Mouse (Mus musculus) small intestine, adult 10 weeks (tissue): ENCODE measurements around the gene Tubb3. TPM values are rescaled to one million over a fixed set of nuclear protein-coding genes. Genes with fewer than 3 reads are reported as not detected.

Experiments used
- polyA plus RNA-seq: library from polyadenylated mRNA; stranded (reverse); fragments of 350-450 nt; fragmentation: Illumina TruSeq; extraction: RNeasy Lipid Tissue Mini Kit (QIAGEN cat#74804); gene quantifications from one replicate; pipeline ENCODE4 v1.2.3, GENCODE M21; 2014; ENCODE audit warnings: low replicate concordance

The Tubb3 gene
- 0.30 TPM for polyA plus RNA-seq

DNA sequence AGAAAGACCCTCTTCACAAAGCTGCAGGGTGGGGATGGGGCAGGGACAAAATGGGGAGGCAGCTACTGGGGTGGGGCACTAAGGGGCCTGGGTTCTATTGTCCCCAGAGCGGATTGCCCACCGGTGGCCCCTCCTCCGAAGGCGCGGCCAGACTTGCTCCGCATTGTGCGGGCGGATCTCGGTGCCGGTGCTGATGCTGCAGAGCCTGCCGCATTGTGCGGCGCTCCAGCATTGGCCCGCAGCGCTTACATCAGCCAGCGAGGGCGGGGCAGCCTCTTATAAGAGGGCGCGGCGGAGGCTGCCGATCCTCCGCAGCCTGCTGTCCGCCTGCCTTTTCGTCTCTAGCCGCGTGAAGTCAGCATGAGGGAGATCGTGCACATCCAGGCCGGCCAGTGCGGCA, at the start of gene Tubb3:
Gene Tubb3, plus strand, starts transcription at position 179 of the 400 bp plus-strand sequence.

DNA sequence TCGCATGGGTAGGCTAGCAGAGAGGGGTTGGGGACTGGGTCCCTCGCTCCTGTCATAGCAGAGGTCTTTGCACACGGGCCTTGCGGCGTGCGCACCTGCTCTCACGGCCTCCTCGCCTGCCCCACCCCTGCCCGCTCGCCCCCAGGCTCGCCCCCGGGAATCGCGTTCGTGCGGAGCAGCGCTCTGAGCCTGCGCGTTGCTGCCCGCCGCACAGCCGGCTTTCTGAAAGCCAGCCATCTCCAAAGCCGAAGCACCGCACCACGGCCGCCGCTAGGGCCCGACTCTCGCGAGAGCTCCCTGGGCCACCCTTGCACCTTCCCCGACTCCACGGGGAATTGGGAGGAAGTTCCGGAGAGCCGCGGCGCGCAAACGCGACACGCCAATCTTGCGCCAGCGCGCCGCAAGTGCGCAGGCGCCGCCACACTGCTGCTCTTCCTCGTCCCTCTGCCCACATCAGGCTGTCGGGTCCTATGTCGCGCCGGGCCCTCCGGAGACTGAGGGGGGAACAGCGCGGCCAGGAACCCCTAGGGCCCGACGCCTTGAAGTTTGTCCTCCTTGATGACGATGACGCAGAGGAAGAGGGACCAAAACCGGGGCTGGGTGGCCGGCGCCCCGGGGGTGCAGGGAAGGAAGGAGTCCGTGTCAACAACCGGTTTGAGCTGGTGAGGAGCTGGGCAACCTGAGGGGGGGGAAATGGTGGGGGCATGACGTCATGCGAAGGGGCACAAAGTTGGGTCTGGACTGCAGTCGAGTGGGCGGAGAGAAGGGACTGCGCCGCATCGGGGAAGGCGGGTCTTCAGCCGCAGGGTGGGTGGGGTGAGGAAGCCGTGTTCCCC, 37.6 kb upstream of the Tubb3 start, which contains the start of gene Tcf25:
Gene Tcf25, plus strand, starts transcription at position 351 of the 836 bp plus-strand sequence.

DNA sequence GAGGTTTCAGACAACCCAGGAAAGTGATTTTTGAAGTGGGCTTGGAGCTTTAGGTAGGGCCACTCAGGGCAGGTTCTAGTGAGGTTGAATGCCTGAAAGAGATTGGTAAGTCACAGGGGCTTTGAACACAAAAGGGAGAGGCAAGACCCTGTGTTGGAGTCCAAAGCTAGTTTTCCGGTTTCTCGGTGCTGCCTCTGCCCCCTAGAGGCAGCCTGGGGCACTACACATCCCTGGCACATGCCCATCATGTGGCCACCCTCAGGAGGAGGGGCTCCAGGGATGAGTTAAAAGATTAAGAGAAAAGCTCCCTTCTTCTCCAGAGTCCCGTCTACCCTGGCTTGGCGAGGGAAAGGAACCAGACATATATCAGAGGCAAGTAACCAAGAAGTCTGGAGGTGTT, 4.4 kb upstream of the Tubb3 start, which contains the start of gene Mc1r:
Gene Mc1r, plus strand, starts transcription at position 322 of the 400 bp plus-strand sequence.

GRCm38 (mm10) chr8:123423441-123423840, 12.2 kb downstream of the Tubb3 start, which contains the start of gene Def8:
Gene Def8, plus strand, starts transcription at chr8:123423527.

Other genes with a start within 250 kb of the Tubb3 start
- gene Dpep1, start 225.2 kb upstream of the Tubb3 start, polyA plus RNA-seq: 22.8 TPM
- 4.3 TPM for gene Chmp1a, start 198.7 kb upstream of the Tubb3 start, polyA plus RNA-seq
- gene Spata33, start 198.6 kb upstream of the Tubb3 start, polyA plus RNA-seq: not detected
- 1.6 TPM for gene Cdk10, start 186.6 kb upstream of the Tubb3 start, polyA plus RNA-seq
- not detected for gene Spata2l, start 175.2 kb upstream of the Tubb3 start, polyA plus RNA-seq
- 1.4 TPM for gene Zfp276, start 157.2 kb upstream of the Tubb3 start, polyA plus RNA-seq
- 0.89 TPM for gene Vps9d1, start 157.1 kb upstream of the Tubb3 start, polyA plus RNA-seq
- gene Fanca, start 92.8 kb upstream of the Tubb3 start, polyA plus RNA-seq: 0.89 TPM
- 0.26 TPM for gene Spire2, start 78.7 kb upstream of the Tubb3 start, polyA plus RNA-seq
- 128 TPM for gene Tcf25, start 37.7 kb upstream of the Tubb3 start, polyA plus RNA-seq
- not detected for gene Mc1r, start 4.3 kb upstream of the Tubb3 start, polyA plus RNA-seq
- gene Def8, start 12.1 kb downstream of the Tubb3 start, polyA plus RNA-seq: 1.8 TPM
- gene Afg3l1, start 66.5 kb downstream of the Tubb3 start, polyA plus RNA-seq: 3.5 TPM
- gene Dbndd1, start 104.0 kb downstream of the Tubb3 start, polyA plus RNA-seq: not detected
- 0.48 TPM for gene Gas8, start 107.4 kb downstream of the Tubb3 start, polyA plus RNA-seq
- gene Rhou, start 242.5 kb downstream of the Tubb3 start, polyA plus RNA-seq: 26.2 TPM